ENCODE assay signal across 8 mouse cellular contexts in the genomic region with DNA sequence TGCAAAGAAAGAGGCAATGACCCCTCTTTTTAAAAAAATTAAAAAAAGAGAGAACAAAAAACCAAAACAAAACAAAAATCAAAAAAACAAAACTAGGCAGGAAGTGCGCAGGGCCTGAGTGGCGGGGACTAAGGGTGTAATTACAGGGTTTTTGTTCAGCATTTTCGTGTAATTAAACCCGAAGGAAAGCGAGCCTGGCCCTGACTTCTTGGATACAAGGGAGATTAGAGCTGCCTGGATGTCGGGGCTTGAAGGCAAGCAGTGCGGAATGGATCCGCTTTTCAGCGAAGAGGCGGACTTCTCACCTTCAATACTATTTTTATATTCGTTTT. TPM values are rescaled to one million over a fixed set of nuclear protein-coding genes. Genes with fewer than 3 reads are reported as not detected.
A peak's percentile ranks its signal among the peaks of the same experiment; 100 is the strongest.
DNase-seq lines count a peak whose midpoint lies in the region; ATAC-seq and TF ChIP-seq lines count a peak whose summit lies in the region.

No protein-coding gene starts in this region.

- no peak for ATAC-seq in intestine, postnatal 0 days
- ATAC-seq in neural tube, embryonic 12.5 days (ENCODE audit: low FRiP score, low read depth) = no peak

- TF ChIP-seq CTCF in liver, adult 2 months (IDR thresholded peaks at IDR 0.05; ENCODE audit: low read depth, low read length) = no peak
- TF ChIP-seq CTCF in intestine, postnatal 0 days (IDR thresholded peaks at IDR 0.05; ENCODE audit: low read depth) = no peak

- H3K27ac ChIP-seq in liver, adult 2 months (replicated peaks; ENCODE audit: insufficient read depth, low read depth, low read length) = peak overlapping the region; percentile 87
- no peak overlapping the region for H3K27ac ChIP-seq in intestine, postnatal 0 days (ENCODE audit: low read depth, low read length)
- peak overlapping the region; percentile 95; the same call in 1 of the 2 replicates for H3K27ac ChIP-seq in neural tube, embryonic 12.5 days

- no peaks in the 10 kb centered on the region for H3K79me2 ChIP-seq in liver, adult 2 months (ENCODE audit: control insufficient read depth, insufficient read depth, low read length)

- no peak for TF ChIP-seq POLR2A in liver, adult 2 months (IDR thresholded peaks at IDR 0.05; ENCODE audit: extremely low read depth, insufficient read depth, low read length)

- no peaks in the 10 kb centered on the region for H3K27me3 ChIP-seq in liver, adult 2 months (ENCODE audit: control insufficient read depth, insufficient read depth, low read length)
- H3K27me3 ChIP-seq in intestine, postnatal 0 days (replicated peaks; ENCODE audit: control insufficient read depth, insufficient read depth, low read length) = no peaks in the 10 kb centered on the region
- H3K27me3 ChIP-seq in neural tube, embryonic 12.5 days (replicated peaks) = no peaks in the 10 kb centered on the region

- peaks cover 32% of the 10 kb centered on the region for H3K4me1 ChIP-seq in liver, adult 2 months (ENCODE audit: control insufficient read depth, insufficient read depth, low read length)
- H3K4me1 ChIP-seq in intestine, postnatal 0 days (replicated peaks; ENCODE audit: control insufficient read depth, insufficient read depth, low read length) = peaks cover 13% of the 10 kb centered on the region
- H3K4me1 ChIP-seq in neural tube, embryonic 12.5 days = peaks cover 85% of the 10 kb centered on the region

- no peaks in the 10 kb centered on the region for H3K9me3 ChIP-seq in intestine, postnatal 0 days (ENCODE audit: control insufficient read depth)
- no peaks in the 10 kb centered on the region for H3K9me3 ChIP-seq in neural tube, embryonic 12.5 days

- 4% methylated on average over 11 of the region's 11 CpGs for WGBS in liver, adult 2 months
- 43% methylated on average over 11 of the region's 11 CpGs for WGBS in intestine, postnatal 0 days
- 3% methylated on average over 11 of the region's 11 CpGs for WGBS in neural tube, embryonic 12.5 days

- no peaks in the 10 kb centered on the region for H3K36me3 ChIP-seq in liver, adult 2 months (ENCODE audit: control insufficient read depth, insufficient read depth, low read length)
- H3K36me3 ChIP-seq in intestine, postnatal 0 days (ENCODE audit: control insufficient read depth, insufficient read depth) = no peaks in the 10 kb centered on the region
- no peaks in the 10 kb centered on the region for H3K36me3 ChIP-seq in neural tube, embryonic 12.5 days

- peak overlapping the region; percentile 59 for H3K4me3 ChIP-seq in liver, adult 2 months (ENCODE audit: insufficient read depth, low read depth, low read length)
- peak overlapping the region; percentile 38; the same call in 1 of the 2 replicates for H3K4me3 ChIP-seq in intestine, postnatal 0 days (ENCODE audit: low read depth, low read length)
- H3K4me3 ChIP-seq in neural tube, embryonic 12.5 days = no peak overlapping the region

- peak overlapping the region; percentile 63 for H3K9ac ChIP-seq in liver, adult 2 months (ENCODE audit: low read depth, low read length)
- H3K9ac ChIP-seq in intestine, postnatal 0 days (ENCODE audit: low read depth, low read length) = no peak overlapping the region
- H3K9ac ChIP-seq in neural tube, embryonic 12.5 days = peak overlapping the region; percentile 47

- peak overlapping the region; percentile 76 for H3K4me2 ChIP-seq in intestine, postnatal 0 days (replicated peaks; ENCODE audit: low read depth)
- H3K4me2 ChIP-seq in neural tube, embryonic 12.5 days (replicated peaks) = peak overlapping the region; percentile 59

- no peak for DNase-seq in liver, adult 2 months (ENCODE audit: extremely low read depth, low read depth, low spot score)
- DNase-seq in liver = no peak
- peak; percentile 53 for DNase-seq in embryo, embryonic 10.5 days (ENCODE audit: low spot score)
- DNase-seq in cerebellum, adult 8-10 months = no peak
- DNase-seq in gastrocnemius, adult 18-20 months (ENCODE audit: low spot score) = no peak
- no peak for DNase-seq in left cerebral cortex, adult 9 months (ENCODE audit: low spot score in 2 of 2)

RNA-seq across cellular contexts. Expression of a gene that starts 6.8 kb away (rescaled TPM):
- 6.8 and 9.3 TPM in 2 replicates for total RNA-seq in liver, adult 2 months (2014; rRNA removed)
- 10.5 and 10.8 TPM in 2 replicates for polyA plus RNA-seq in liver, adult 2 months (2012; rRNA removed)
- 10.0 and 10.7 TPM in 2 replicates for polyA plus RNA-seq in intestine, postnatal 0 days (2015; fragmentation: Nextera tagmentation; extraction: Ambion mirVana)
- 57.2 and 61.9 TPM in 2 replicates for polyA plus RNA-seq in neural tube, embryonic 12.5 days (2016; fragmentation: Nextera tagmentation; extraction: Ambion mirVana)
- total RNA-seq in gastrocnemius, adult 18-20 months (2021) = 10 to 100 TPM; 20.3 to 24.8 TPM

RNA-seq across cellular contexts. Expression of a gene that starts 55.4 kb away (rescaled TPM):
- 15.7 and 26.4 TPM in 2 replicates for total RNA-seq in liver, adult 2 months (2014; rRNA removed)
- 28.4 and 36.0 TPM in 2 replicates for polyA plus RNA-seq in liver, adult 2 months (2012; rRNA removed)
- 3.2 and 3.8 TPM in 2 replicates for polyA plus RNA-seq in intestine, postnatal 0 days (2015; fragmentation: Nextera tagmentation; extraction: Ambion mirVana)
- polyA plus RNA-seq in neural tube, embryonic 12.5 days (2016; fragmentation: Nextera tagmentation; extraction: Ambion mirVana) = 41.5 and 43.0 TPM in 2 replicates
- total RNA-seq in gastrocnemius, adult 18-20 months (2021) = 10 to 100 TPM; 30.9 to 34.6 TPM
